Mouse (Mus musculus) urinary bladder, adult 2 months (tissue): ENCODE results near the gene Man2a2. TPM values are rescaled to one million over a fixed set of nuclear protein-coding genes. Genes with fewer than 3 reads are reported as not detected.
"Not testable (repeated sequence)": the region's sequence is repeated elsewhere in the genome, so short reads cannot be mapped to it uniquely, and the experiment has no call there.

Source experiments
- DNase-seq: peaks from one replicate; pipeline ENCODE4 v3.0.0; 2022; ENCODE audit warnings: low spot score
- polyA plus RNA-seq: library from polyadenylated mRNA; depleted of rRNA; stranded (reverse); fragments of >200 nt; gene quantifications from 2 replicates; pipeline ENCODE4 v1.2.3, GENCODE M21; 2012

The Man2a2 gene
- polyA plus RNA-seq, 1 experiment, result 37.1 TPM

- DNase-seq, result no peak
These were observed 29.4 kb upstream of the Man2a2 start for GRCm38 (mm10) chr7:80400571-80400970.

GRCm38 (mm10) chr7:80400099-80400498, 28.9 kb upstream of the Man2a2 start:
- peak; percentile 41 for DNase-seq

- no peak for DNase-seq
These were observed 27.7 kb upstream of the Man2a2 start for GRCm38 (mm10) chr7:80398654-80399444.

GRCm38 (mm10) chr7:80397986-80398385, 26.8 kb upstream of the Man2a2 start:
- DNase-seq, result no peak

- not testable (repeated sequence) for DNase-seq
These were observed 25.3 kb upstream of the Man2a2 start for GRCm38 (mm10) chr7:80396427-80396826.

- DNase-seq, result no peak
These were observed 23.4 kb upstream of the Man2a2 start for GRCm38 (mm10) chr7:80394600-80394999.

- DNase-seq, result no peak
These were observed 20.9 kb upstream of the Man2a2 start for GRCm38 (mm10) chr7:80392119-80392518.

- peak; percentile 45 for DNase-seq
These were observed 16.7 kb upstream of the Man2a2 start, which contains the start of gene Fes for GRCm38 (mm10) chr7:80387633-80388543. Gene Fes (minus strand): TSS chr7:80387946.

GRCm38 (mm10) chr7:80387033-80387632, 16.0 kb upstream of the Man2a2 start:
- no peak for DNase-seq

- peak; percentile 86 for DNase-seq
These were observed 15.2 kb upstream of the Man2a2 start for GRCm38 (mm10) chr7:80386235-80386930.

GRCm38 (mm10) chr7:80382919-80383318, 11.7 kb upstream of the Man2a2 start:
- no peak for DNase-seq

GRCm38 (mm10) chr7:80379531-80379930, 8.4 kb upstream of the Man2a2 start:
- DNase-seq, result no peak

GRCm38 (mm10) chr7:80377471-80377870, 6.3 kb upstream of the Man2a2 start:
- DNase-seq, result no peak

GRCm38 (mm10) chr7:80376192-80376591, 5.0 kb upstream of the Man2a2 start:
- no peak for DNase-seq

- DNase-seq, result no peak
These were observed 4.3 kb upstream of the Man2a2 start for GRCm38 (mm10) chr7:80375376-80376039.

GRCm38 (mm10) chr7:80374733-80375132, 3.6 kb upstream of the Man2a2 start:
- DNase-seq, result no peak

GRCm38 (mm10) chr7:80374280-80374679, 3.1 kb upstream of the Man2a2 start:
- DNase-seq, result no peak

GRCm38 (mm10) chr7:80373850-80374249, 2.7 kb upstream of the Man2a2 start:
- DNase-seq, result no peak

- no peak for DNase-seq
These were observed 2.2 kb upstream of the Man2a2 start for GRCm38 (mm10) chr7:80373352-80373751.

- no peak for DNase-seq
These were observed 1.5 kb upstream of the Man2a2 start for GRCm38 (mm10) chr7:80372667-80373066.

GRCm38 (mm10) chr7:80372166-80372565, 991 bp upstream of the Man2a2 start:
- DNase-seq, result no peak
